Mouse (Mus musculus) heart, adult 18-20 months (tissue): ENCODE measurements at regions not wholly inside any gene's neighbourhood (a gene's known extent, or its start where the extent isn't known, plus 50 kb on each side); places are given as distances from the start of the nearest gene placed in this dataset.

Source experiments
- DNase-seq, 2 experiments: peaks; one replicate each; pipeline ENCODE4 v3.0.0; 2021 to 2022; ENCODE audit warnings: mixed read lengths in 1 of 2

DNA sequence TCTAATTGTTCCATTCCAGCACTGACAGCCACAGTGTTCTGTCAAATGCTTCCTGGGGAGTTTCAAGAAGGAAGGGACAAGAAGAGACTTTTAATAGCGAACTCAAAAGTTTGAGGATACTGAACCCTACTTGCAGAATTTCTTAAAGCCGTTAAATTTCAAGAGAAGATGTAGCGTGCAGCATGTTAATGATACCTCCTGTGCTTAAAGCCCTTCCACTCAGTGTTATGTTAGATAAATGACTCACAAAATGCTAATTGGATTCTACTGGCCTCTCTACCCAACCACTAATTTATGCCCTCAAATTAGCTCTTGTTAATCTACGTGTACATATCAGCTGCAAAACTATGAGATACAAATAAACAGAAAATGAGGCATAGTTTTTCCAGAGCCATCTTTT, 541.8 kb upstream of the Cdh20 start:
- no peak for DNase-seq

DNA sequence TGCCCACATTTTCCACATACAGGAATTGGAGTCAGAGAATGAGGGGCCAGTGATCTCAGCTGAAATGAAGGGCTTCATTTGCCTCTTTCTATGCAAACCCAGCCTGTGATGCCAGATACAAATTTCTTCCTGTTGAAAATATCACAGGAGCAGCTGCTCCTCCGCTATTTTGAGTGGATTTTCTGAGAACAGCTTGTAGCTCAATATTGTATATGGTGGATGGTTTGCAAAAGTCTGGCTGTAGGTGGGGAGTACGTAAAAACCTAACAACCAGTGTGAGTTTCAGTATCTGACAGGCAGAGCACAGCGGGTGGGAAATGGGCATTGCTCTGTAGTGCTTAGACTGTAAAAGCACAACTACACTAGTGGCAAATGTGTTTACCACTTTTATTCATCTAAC, 541.4 kb upstream of the Cdh20 start:
- no peak for DNase-seq

- no peak for DNase-seq
These were observed 526.7 kb upstream of the Cdh20 start for GRCm38 (mm10) chr1:104241605-104242004.

- no peak for DNase-seq
These were observed 502.6 kb upstream of the Cdh20 start for GRCm38 (mm10) chr1:104265775-104266174.

DNA sequence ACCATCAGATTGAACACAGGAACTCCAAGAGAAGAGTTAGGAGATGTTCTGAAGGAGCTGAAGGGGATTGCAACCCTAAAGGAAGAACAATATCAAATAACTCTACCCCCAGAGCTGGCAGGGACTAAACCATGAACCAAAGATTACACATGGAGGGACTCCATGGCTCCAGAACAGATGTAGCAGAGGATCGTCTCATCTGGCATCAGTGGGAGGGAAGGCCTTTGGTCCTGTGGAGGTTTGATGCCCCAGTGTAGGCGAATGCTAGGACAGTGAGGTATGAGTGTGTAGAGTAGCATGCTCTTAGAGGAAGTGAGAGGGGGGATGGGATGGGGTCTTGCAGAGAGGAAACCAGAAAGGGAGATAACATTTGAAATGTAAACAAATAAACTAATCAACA, 460.4 kb upstream of the Cdh20 start:
- no peak for DNase-seq

GRCm38 (mm10) chr1:104311617-104312016, 456.7 kb upstream of the Cdh20 start:
- no peak for DNase-seq

GRCm38 (mm10) chr1:104315058-104315457, 453.3 kb upstream of the Cdh20 start:
- peak in 1 of 2 experiments; percentile 2 for DNase-seq

DNA sequence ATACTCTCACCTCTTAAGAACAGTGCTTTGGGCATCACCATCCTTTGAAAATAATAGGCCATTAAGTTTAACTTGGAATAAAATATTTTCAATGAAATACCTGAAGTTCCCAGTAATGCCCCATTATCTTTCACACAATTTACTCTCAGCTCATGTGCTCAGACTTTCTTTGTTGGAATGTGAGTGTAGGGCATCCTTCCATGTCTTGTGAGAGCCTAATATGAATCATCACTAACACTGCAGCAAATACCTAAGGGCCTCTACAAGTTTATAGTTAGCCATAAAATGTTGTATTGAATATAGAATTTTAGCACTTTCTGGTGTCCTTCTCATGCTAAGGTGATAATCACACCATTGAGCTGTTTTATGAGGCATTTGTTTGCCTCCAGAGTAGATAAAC, 450.3 kb upstream of the Cdh20 start:
- no peak for DNase-seq

DNA sequence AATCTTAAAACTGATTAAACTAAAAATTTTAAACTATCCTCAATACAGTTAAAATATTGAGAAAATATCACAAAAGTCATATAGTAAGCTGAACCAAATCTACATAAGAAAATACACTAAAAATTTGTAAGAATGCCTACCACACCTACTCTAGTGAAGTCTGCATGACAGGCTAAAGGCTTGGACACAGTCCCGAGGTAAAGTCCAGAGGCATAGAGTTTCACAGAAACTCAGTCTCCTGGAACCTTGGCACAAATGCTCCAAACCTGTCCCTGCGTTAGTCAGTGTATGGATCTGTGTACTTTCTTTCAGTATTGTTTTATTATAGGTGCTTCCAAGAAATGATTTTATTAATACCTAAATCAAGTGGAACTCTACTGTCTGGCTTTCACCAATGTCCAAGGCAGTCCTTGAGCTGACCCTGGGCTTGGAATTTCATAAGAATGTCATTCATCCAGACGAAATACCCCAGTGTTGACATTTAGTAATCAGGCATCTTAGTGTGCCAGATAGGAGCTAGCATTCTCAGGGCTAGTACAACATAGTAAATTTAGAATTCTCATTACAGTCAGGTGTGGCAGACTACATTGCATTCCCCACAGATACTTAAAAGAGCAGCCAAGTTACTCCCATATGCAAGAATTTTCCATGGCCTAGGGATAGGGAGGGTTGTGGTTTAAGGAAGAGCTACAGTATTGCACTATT, 435.5 kb upstream of the Cdh20 start:
- peak in 1 of 2 experiments; percentile 7 for DNase-seq

DNA sequence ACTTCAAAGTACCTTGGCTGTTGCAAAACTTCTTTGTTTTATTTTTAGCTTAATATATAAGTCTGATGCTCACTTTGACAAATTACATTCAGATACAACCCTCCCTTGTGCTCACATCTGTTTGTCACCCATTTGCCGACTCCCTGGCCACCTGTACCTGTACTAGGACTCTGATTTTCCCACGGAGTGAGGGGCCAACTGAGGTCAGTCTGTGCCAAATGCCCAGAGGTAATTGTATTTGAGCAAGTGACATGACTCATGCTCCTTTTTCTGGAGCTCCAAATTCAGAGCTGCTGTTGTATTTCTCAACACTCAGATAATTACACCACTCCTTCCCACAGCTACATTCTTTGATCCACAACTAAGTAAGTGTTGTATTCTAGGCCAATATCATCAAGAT, 434.8 kb upstream of the Cdh20 start:
- DNase-seq = peak; percentile 7 to 12
